Mouse (Mus musculus): ENCODE measurements around the gene 9430097D07Rik. TPM values are rescaled to one million over a fixed set of nuclear protein-coding genes. Genes with fewer than 3 reads are reported as not detected.

9430097D07Rik gene
- total RNA-seq (2014; rRNA removed) = not detected in 2 replicates
- polyA plus RNA-seq (2012; rRNA removed) = not detected in 2 replicates

DNA sequence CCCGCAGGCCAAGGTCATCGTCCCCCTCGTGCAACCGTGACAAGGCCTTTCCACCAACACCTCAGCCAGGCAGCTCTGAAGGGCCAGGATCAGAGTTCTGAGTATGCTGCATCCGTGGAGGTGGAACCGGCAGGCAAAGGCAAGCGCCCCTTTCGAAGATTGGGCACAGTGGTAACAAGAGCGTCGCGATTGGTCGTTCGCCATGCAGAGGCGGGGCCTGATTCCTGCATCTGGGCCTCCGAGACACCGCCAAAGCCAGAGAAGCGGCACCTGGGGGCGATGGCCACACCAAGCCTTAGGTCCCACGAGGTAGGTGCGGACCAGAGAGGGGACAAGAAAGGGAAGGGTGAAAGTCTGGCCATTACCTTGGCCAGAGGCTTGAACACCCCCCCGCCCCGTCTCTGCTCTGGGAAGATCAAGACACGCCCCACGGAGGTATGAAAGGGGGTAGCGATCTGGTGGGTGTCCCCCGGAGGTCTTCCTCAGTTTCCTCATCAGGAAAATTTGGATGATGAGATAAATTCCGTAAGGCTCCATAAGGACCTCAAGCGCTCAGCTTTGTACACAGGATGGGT, at the start of gene 9430097D07Rik:
TSS of gene 9430097D07Rik (minus strand) at position 99 of the 575 bp plus-strand sequence.
- DNase-seq (ENCODE audit: extremely low read depth, low read depth, low spot score) = no peak
- whole genome bisulfite sequencing = 23% methylated on average over 28 of the region's 28 CpGs
- no peak for TF ChIP-seq CTCF (IDR thresholded peaks at IDR 0.05; ENCODE audit: low read depth, low read length)
- TF ChIP-seq POLR2A (IDR thresholded peaks at IDR 0.05; ENCODE audit: extremely low read depth, insufficient read depth, low read length) = no peak

DNA sequence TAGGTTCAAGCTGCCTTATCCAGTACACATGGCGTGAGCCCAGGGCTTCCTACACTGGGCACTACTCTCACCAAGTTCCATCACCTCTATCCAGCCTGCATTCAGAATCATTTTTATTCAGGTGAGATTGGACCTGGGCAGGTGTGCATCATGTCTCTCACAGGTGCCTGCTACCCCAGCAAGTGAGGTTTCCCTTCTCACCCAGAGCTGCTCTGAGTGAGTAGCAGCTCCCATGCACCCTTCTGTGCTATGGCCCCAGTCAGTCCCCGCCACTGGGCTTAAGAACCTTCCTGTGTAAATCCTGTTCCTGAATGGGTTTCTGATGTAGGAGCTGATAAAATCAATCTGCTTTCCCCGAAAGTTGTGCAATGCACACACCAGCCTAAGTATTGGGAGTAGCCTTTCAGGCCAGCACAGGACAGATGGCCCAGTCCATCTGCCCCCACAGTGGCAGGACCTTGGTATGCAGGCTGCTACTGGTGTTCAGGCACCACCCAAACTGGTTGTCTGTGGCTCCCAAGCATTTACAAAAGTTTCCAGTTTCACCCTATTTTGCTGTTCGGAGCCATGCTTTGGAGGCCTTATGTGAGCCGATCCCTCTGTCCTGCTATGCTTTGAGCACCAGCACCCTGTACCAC, 48.7 kb upstream of the 9430097D07Rik start:
- Histone ChIP-seq H3K27me3 (ENCODE audit: control insufficient read depth, insufficient read depth, low read length) (no peaks in the 10 kb centered on the region), H3K36me3 (ENCODE audit: control insufficient read depth, insufficient read depth, low read length) (no peaks in the 10 kb centered on the region; the same call in 1 of the 2 replicates), H3K27ac (replicated peaks; ENCODE audit: insufficient read depth, low read depth, low read length) (no peak overlapping the region), H3K4me1 (ENCODE audit: control insufficient read depth, insufficient read depth, low read length) (0 out of 2 replicates have a peak, but pooled peaks cover 3% of the 10 kb centered on the region), H3K9ac (ENCODE audit: low read depth, low read length) (no peak overlapping the region), H3K4me3 (ENCODE audit: insufficient read depth, low read depth, low read length) (no peak overlapping the region), H3K79me2 (ENCODE audit: control insufficient read depth, insufficient read depth, low read length) (no peaks in the 10 kb centered on the region)
- no peak for DNase-seq (ENCODE audit: extremely low read depth, low read depth, low spot score)
- TF ChIP-seq POLR2A (IDR thresholded peaks at IDR 0.05; ENCODE audit: extremely low read depth, insufficient read depth, low read length) = no peak
- no peak for TF ChIP-seq CTCF (IDR thresholded peaks at IDR 0.05; ENCODE audit: low read depth, low read length)
- 67% methylated on average over 5 of the region's 5 CpGs for WGBS

More for the DNA sequence above, at the start of gene 9430097D07Rik:
- H3K27ac ChIP-seq (replicated peaks; ENCODE audit: insufficient read depth, low read depth, low read length) = no peak within 1 kb of the TSS
- peaks cover 5% of the 10 kb centered on the region for H3K4me1 ChIP-seq (ENCODE audit: control insufficient read depth, insufficient read depth, low read length)
- no peaks in the 10 kb centered on the region; the same call in 1 of the 2 replicates for H3K79me2 ChIP-seq (ENCODE audit: control insufficient read depth, insufficient read depth, low read length)
- H3K9ac ChIP-seq (ENCODE audit: low read depth, low read length) = peak within 1 kb of the TSS; percentile 17; the same call in 1 of the 2 replicates
- H3K27me3 ChIP-seq (ENCODE audit: control insufficient read depth, insufficient read depth, low read length) = 0 out of 2 replicates have a peak, but pooled peaks cover 5% of the 10 kb centered on the region
- no peak within 1 kb of the TSS for H3K4me3 ChIP-seq (ENCODE audit: insufficient read depth, low read depth, low read length)
- no peaks in the 10 kb centered on the region for H3K36me3 ChIP-seq (ENCODE audit: control insufficient read depth, insufficient read depth, low read length)

DNA sequence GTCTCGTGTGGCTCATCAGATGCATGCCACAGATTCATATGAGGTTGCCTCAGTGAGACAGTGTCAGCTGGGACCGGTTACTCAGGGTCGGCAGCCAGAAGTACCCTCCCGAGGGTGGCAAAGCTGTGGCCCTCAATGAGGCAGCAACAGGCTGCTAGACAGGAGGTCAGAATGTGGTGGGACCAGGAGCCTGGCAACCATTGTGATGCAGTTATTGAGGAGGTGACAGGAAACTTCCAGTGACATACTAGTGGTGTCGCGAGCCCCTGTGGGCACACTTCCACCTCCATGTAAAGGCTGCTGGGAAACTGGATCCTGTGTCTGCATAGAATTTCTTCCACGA, 46.0 kb upstream of the 9430097D07Rik start, which contains the start of gene Ak1:
TSS of gene Ak1 (plus strand) at position 242 of the 343 bp plus-strand sequence.
- Histone ChIP-seq H3K4me1 (ENCODE audit: control insufficient read depth, insufficient read depth, low read length) (0 out of 2 replicates have a peak, but pooled peaks cover 3% of the 10 kb centered on the region), H3K27ac (replicated peaks; ENCODE audit: insufficient read depth, low read depth, low read length) (no peak within 1 kb of the TSS), H3K79me2 (ENCODE audit: control insufficient read depth, insufficient read depth, low read length) (no peaks in the 10 kb centered on the region), H3K36me3 (ENCODE audit: control insufficient read depth, insufficient read depth, low read length) (peaks cover 8% of the 10 kb centered on the region; the same call in 1 of the 2 replicates), H3K4me3 (ENCODE audit: insufficient read depth, low read depth, low read length) (no peak within 1 kb of the TSS), H3K27me3 (ENCODE audit: control insufficient read depth, insufficient read depth, low read length) (no peaks in the 10 kb centered on the region), H3K9ac (ENCODE audit: low read depth, low read length) (no peak within 1 kb of the TSS)
- TF ChIP-seq CTCF (IDR thresholded peaks at IDR 0.05; ENCODE audit: low read depth, low read length) = no peak
- no peak for TF ChIP-seq POLR2A (IDR thresholded peaks at IDR 0.05; ENCODE audit: extremely low read depth, insufficient read depth, low read length)
- 58% methylated on average over 7 of the region's 7 CpGs for WGBS
- DNase-seq (ENCODE audit: extremely low read depth, low read depth, low spot score) = no peak

DNA sequence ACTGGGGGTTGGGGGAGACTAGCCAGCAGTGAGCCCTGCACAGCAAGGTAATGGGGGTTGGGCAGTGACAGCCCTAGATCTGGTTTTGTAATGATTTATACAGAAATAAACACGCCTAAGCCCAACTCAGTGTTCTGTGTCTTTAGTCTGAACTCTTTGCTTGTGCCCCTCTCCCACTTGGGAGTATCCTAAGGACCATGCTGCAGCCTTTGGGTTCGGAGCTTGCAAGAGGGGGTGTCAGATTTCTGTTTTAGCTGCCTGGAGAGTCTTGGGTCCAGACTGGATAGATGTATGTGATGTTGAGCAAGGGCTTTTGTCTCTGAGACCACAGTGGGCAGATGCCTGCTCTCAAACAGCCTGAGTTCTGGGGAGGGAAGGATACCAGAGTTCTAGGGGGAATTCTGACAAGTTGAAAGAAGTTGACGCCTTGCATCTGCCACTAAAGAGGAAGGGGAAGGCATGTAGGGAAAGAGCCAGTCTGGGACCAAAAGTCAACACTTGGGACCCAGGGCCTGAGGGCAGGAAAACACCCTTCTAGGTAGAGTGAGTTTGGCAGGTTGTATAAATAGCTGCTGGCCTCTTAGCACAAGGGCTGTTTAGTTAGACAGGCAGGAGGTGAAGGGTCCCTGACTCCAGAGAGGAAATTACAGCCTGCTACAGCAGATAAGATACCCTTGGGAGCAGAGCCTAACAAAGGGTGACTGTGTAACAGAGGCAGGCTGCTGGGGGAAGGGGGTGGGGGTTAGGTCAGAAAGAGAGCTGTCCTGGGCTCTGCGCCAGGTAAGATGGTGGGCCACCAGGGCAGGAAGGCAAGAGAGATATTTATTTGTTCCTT, 45.4 kb upstream of the 9430097D07Rik start:
- Histone ChIP-seq H3K27me3 (ENCODE audit: control insufficient read depth, insufficient read depth, low read length) (no peaks in the 10 kb centered on the region), H3K36me3 (ENCODE audit: control insufficient read depth, insufficient read depth, low read length) (peaks cover 13% of the 10 kb centered on the region; the same call in 1 of the 2 replicates), H3K9ac (ENCODE audit: low read depth, low read length) (no peak overlapping the region), H3K27ac (replicated peaks; ENCODE audit: insufficient read depth, low read depth, low read length) (no peak overlapping the region), H3K79me2 (ENCODE audit: control insufficient read depth, insufficient read depth, low read length) (no peaks in the 10 kb centered on the region), H3K4me3 (ENCODE audit: insufficient read depth, low read depth, low read length) (no peak overlapping the region), H3K4me1 (ENCODE audit: control insufficient read depth, insufficient read depth, low read length) (0 out of 2 replicates have a peak, but pooled peaks cover 3% of the 10 kb centered on the region)
- no peak for TF ChIP-seq POLR2A (IDR thresholded peaks at IDR 0.05; ENCODE audit: extremely low read depth, insufficient read depth, low read length)
- no peak for TF ChIP-seq CTCF (IDR thresholded peaks at IDR 0.05; ENCODE audit: low read depth, low read length)
- 82% methylated on average over 4 of the region's 4 CpGs for WGBS
- no peak for DNase-seq (ENCODE audit: extremely low read depth, low read depth, low spot score)

DNA sequence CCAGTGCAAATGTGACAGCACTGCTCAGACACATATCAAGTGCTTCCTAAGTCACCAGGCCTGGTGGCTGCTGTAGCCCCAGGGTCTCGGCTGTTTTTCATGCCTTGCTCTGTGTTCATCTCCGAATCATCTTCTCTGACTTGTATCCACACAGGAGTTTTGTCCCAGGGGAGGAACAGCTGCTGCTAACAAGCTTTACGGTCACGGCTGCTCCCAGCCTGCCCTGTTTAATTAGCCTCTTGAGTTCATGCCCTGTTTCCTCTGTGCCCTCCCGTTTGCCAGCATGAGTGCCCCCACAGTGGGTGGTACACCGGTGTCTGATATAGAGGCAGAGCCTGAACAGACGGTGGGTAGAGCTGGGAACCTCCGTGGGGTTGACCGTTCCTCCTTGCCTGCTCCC, 42.6 kb upstream of the 9430097D07Rik start:
- TF ChIP-seq CTCF (IDR thresholded peaks at IDR 0.05; ENCODE audit: low read depth, low read length) (no peak), POLR2A (IDR thresholded peaks at IDR 0.05; ENCODE audit: extremely low read depth, insufficient read depth, low read length) (no peak)
- Histone ChIP-seq H3K79me2 (ENCODE audit: control insufficient read depth, insufficient read depth, low read length) (no peaks in the 10 kb centered on the region), H3K36me3 (ENCODE audit: control insufficient read depth, insufficient read depth, low read length) (peaks cover 18% of the 10 kb centered on the region; the same call in 1 of the 2 replicates), H3K9ac (ENCODE audit: low read depth, low read length) (no peak overlapping the region), H3K4me1 (ENCODE audit: control insufficient read depth, insufficient read depth, low read length) (0 out of 2 replicates have a peak, but pooled peaks cover 3% of the 10 kb centered on the region), H3K4me3 (ENCODE audit: insufficient read depth, low read depth, low read length) (no peak overlapping the region), H3K27ac (replicated peaks; ENCODE audit: insufficient read depth, low read depth, low read length) (no peak overlapping the region), H3K27me3 (ENCODE audit: control insufficient read depth, insufficient read depth, low read length) (no peaks in the 10 kb centered on the region)
- 94% methylated on average over 9 of the region's 9 CpGs for WGBS
- DNase-seq (ENCODE audit: extremely low read depth, low read depth, low spot score) = no peak

All from liver, adult 2 months (tissue).